Mouse (Mus musculus): ENCODE data around the gene Nphs1. TPM values are rescaled to one million over a fixed set of nuclear protein-coding genes. Genes with fewer than 3 reads are reported as not detected.

Nphs1 gene
- polyA plus RNA-seq, 1 experiment from 2014 or later, result 0.46 TPM

DNA sequence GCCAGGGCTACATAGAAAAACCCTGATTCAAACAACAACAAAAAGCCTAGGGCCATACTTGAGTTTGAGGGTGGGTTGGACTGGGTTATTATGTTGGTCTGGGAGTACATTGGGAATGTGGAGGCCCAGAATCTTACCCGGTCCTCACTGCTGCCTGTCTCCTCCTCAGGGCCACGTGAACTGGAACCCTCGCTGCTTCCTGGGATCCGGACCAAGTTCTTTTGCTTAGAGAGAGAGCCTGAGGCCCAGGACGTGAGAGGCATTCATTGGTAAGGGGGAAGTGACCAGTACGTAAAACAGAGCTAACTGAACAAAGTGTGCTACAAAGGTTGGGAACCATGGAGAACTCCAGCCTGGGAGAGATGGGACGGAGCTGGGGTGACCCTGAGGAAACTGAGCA is 7.9 kb upstream of the Nphs1 start:
- no peak overlapping the region for H3K4me3 ChIP-seq (ENCODE audit: low read depth, low read length)
- no peak for ATAC-seq
- H3K4me2 ChIP-seq (ENCODE audit: low read length), result no peak overlapping the region
- H3K9me3 ChIP-seq (replicated peaks; ENCODE audit: control insufficient read depth, low read length, poor library complexity, severe bottlenecking), result no peaks in the 10 kb centered on the region
- no peak overlapping the region for H3K27ac ChIP-seq (ENCODE audit: low read length)
- WGBS, result 72% methylated on average over 7 of the region's 7 CpGs
- no peak overlapping the region for H3K9ac ChIP-seq (ENCODE audit: low read depth, low read length)
- peaks cover 13% of the 10 kb centered on the region for H3K4me1 ChIP-seq (ENCODE audit: control insufficient read depth, insufficient read depth, low read length)
- H3K36me3 ChIP-seq (ENCODE audit: control insufficient read depth, insufficient read depth, low read length), result no peaks in the 10 kb centered on the region
- H3K27me3 ChIP-seq (ENCODE audit: control insufficient read depth, insufficient read depth, low read depth, low read length), result peaks cover 31% of the 10 kb centered on the region

DNA sequence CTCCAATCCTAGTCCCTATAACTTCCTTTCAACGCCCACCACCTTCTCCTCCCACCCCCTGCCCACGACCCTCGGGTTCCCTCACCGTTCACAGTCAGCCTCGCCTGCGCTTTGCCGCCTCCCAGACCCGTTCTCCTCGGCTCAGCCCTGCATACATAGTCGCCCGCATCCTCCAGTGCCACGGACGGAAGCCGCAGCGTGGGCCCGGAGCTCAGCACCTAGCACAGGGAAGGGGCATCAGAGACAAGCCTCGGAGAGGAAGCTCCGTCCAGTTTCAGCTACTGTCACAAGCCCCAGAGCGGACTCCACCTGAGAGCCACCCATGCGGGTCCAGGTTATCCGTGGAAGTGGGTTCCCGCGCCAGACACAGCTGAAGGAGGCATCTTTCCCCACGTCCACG is 4.8 kb upstream of the Nphs1 start:
- Histone ChIP-seq H3K9ac (ENCODE audit: low read depth, low read length) (peak overlapping the region; percentile 46), H3K4me3 (ENCODE audit: low read depth, low read length) (no peak overlapping the region), H3K36me3 (ENCODE audit: control insufficient read depth, insufficient read depth, low read length) (no peaks in the 10 kb centered on the region), H3K27ac (ENCODE audit: low read length) (no peak overlapping the region), H3K9me3 (replicated peaks; ENCODE audit: control insufficient read depth, low read length, poor library complexity, severe bottlenecking) (no peaks in the 10 kb centered on the region), H3K4me1 (ENCODE audit: control insufficient read depth, insufficient read depth, low read length) (peaks cover 26% of the 10 kb centered on the region), H3K27me3 (ENCODE audit: control insufficient read depth, insufficient read depth, low read depth, low read length) (peaks cover 54% of the 10 kb centered on the region), H3K4me2 (ENCODE audit: low read length) (peak overlapping the region; percentile 23)
- WGBS, result 18% methylated on average over 25 of the region's 25 CpGs
- ATAC-seq, result no peak

DNA sequence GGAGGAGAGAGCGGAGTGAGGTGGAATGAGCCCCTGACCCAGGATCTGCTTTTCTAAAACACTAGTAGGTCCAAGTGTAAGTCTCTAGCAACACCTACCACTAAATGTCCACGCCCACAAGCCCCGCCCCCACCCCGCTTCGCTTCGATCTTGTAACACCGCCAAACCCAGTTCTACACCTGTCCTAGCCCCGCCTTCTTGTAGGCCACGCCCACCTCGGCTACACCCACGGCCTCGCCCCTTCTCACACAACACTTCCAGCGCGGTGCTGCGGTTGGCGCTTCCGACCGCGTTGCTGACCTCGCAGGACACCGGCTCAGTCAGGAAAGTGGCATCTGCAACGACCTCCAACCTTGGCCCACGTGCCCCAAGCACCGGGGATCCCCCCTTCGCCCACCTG is 4.3 kb upstream of the Nphs1 start:
- H3K36me3 ChIP-seq (ENCODE audit: control insufficient read depth, insufficient read depth, low read length), result no peaks in the 10 kb centered on the region
- H3K27ac ChIP-seq (ENCODE audit: low read length), result no peak overlapping the region
- H3K4me1 ChIP-seq (ENCODE audit: control insufficient read depth, insufficient read depth, low read length), result peaks cover 27% of the 10 kb centered on the region
- H3K4me2 ChIP-seq (ENCODE audit: low read length), result peak overlapping the region; percentile 23
- H3K27me3 ChIP-seq (ENCODE audit: control insufficient read depth, insufficient read depth, low read depth, low read length), result peaks cover 54% of the 10 kb centered on the region
- 3% methylated on average over 25 of the region's 25 CpGs for WGBS
- no peak for ATAC-seq
- H3K9me3 ChIP-seq (replicated peaks; ENCODE audit: control insufficient read depth, low read length, poor library complexity, severe bottlenecking), result no peaks in the 10 kb centered on the region
- H3K4me3 ChIP-seq (ENCODE audit: low read depth, low read length), result no peak overlapping the region
- H3K9ac ChIP-seq (ENCODE audit: low read depth, low read length), result no peak overlapping the region; the same call in 1 of the 2 replicates

DNA sequence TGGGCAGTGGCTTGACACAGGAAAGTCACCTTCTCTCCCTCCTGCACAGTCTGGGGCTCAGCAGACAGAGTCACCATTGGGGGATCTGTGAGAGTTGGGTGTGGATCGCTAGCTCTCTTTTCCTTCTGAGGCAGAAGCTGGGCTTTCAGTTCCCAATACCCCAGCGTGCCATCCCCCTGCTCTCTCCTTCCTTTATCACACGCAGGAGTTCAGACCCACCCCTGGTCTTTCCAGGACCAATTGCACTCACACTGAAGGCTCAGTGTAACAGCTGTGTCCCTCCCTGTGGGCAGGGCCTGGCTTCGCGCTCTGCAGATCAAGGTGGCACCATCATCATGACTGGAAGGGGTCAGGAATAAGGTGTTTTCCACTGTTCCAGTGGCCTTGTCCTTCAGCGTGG is 3.9 kb upstream of the Nphs1 start:
- H3K4me3 ChIP-seq (ENCODE audit: low read depth, low read length), result no peak overlapping the region
- H3K4me2 ChIP-seq (ENCODE audit: low read length), result no peak overlapping the region; the same call in 1 of the 2 replicates
- no peak overlapping the region for H3K27ac ChIP-seq (ENCODE audit: low read length)

DNA sequence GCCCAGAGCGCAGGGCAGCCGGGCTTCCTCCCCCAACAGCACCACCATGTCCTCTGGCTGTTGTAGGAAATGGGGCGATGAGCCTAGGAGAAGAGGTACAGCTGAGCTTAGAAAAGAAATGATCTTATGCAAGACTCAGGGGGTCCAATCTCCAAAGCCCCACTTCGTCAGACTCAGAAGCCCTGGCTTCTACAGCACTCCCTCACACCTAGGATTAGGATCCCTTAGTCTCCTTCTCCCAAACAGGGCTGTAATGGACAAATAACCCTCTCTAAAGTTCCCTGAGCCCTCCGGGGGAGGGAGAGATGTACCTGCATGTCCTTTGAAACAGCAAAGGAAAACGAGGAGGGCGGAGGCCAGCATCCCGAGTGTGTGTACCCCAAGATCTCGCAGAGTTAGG is 1.6 kb upstream of the Nphs1 start:
- peak overlapping the region; percentile 30; the same call in 1 of the 2 replicates for H3K9ac ChIP-seq (ENCODE audit: low read depth, low read length)
- peaks cover 72% of the 10 kb centered on the region for H3K27me3 ChIP-seq (ENCODE audit: control insufficient read depth, insufficient read depth, low read depth, low read length)
- WGBS, result 1% methylated on average over 9 of the region's 9 CpGs

More for the DNA sequence above, 3.9 kb upstream of the Nphs1 start:
- Histone ChIP-seq H3K9me3 (replicated peaks; ENCODE audit: control insufficient read depth, low read length, poor library complexity, severe bottlenecking) (no peaks in the 10 kb centered on the region), H3K27me3 (ENCODE audit: control insufficient read depth, insufficient read depth, low read depth, low read length) (peaks cover 57% of the 10 kb centered on the region), H3K9ac (ENCODE audit: low read depth, low read length) (no peak overlapping the region; the same call in 1 of the 2 replicates), H3K4me1 (ENCODE audit: control insufficient read depth, insufficient read depth, low read length) (peaks cover 27% of the 10 kb centered on the region), H3K36me3 (ENCODE audit: control insufficient read depth, insufficient read depth, low read length) (no peaks in the 10 kb centered on the region)
- WGBS, result 5% methylated on average over 6 of the region's 6 CpGs
- no peak for ATAC-seq

DNA sequence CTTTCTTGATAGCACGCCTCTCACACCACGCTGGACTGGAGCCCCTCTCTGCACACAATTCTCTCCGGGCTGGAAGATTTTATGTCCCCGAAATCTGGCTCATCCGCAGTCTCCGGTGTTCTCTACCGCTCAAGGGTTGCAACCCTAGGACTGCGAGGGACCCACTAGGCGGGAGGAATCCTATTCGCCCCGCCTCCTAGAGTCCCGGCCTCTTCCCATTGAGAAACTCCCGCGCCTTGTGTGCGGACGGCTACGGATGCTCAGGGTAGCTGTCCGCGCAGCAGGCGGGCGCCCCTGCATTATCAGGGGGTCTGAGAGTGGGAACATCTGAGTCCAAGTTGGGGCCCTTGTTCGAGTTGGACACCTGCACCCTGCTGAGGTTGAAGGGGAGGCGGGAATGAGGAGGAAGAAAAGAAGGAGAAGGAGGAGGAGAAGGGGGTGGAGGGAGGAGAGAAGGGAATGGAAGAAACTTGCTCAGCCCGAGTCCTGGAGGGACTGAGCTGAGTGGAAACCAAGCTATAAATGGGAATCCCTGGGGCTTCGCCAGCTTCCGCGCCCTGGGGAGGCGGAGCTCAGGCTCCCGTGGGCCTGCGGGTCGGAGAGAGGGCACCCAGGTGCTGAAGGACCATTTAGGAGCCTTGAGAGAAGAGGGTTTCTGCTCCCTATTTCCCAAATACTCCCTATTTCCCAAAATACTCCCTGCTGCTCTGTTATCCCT is 1.0 kb upstream of the Nphs1 start:
- Histone ChIP-seq H3K9me3 (replicated peaks; ENCODE audit: control insufficient read depth, low read length, poor library complexity, severe bottlenecking) (no peaks in the 10 kb centered on the region), H3K4me3 (ENCODE audit: low read depth, low read length) (peak overlapping the region; percentile 28), H3K27ac (ENCODE audit: low read length) (no peak overlapping the region), H3K4me2 (ENCODE audit: low read length) (peak overlapping the region; percentile 59), H3K27me3 (ENCODE audit: control insufficient read depth, insufficient read depth, low read depth, low read length) (peaks cover 70% of the 10 kb centered on the region), H3K9ac (ENCODE audit: low read depth, low read length) (peak overlapping the region; percentile 31; the same call in 1 of the 2 replicates), H3K36me3 (ENCODE audit: control insufficient read depth, insufficient read depth, low read length) (no peaks in the 10 kb centered on the region), H3K4me1 (ENCODE audit: control insufficient read depth, insufficient read depth, low read length) (peaks cover 27% of the 10 kb centered on the region)
- 0 out of 2 replicates have a peak, but pooled peaks have one; percentile 18 for ATAC-seq
- under 1% methylated on average over 31 of the region's 31 CpGs for WGBS

More for the DNA sequence above, 1.6 kb upstream of the Nphs1 start:
- H3K4me1 ChIP-seq (ENCODE audit: control insufficient read depth, insufficient read depth, low read length), result peaks cover 27% of the 10 kb centered on the region
- H3K4me3 ChIP-seq (ENCODE audit: low read depth, low read length), result peak overlapping the region; percentile 28; the same call in 1 of the 2 replicates
- ATAC-seq, result no peak
- peak overlapping the region; percentile 59 for H3K4me2 ChIP-seq (ENCODE audit: low read length)
- no peaks in the 10 kb centered on the region for H3K9me3 ChIP-seq (replicated peaks; ENCODE audit: control insufficient read depth, low read length, poor library complexity, severe bottlenecking)
- H3K27ac ChIP-seq (ENCODE audit: low read length), result no peak overlapping the region
- H3K36me3 ChIP-seq (ENCODE audit: control insufficient read depth, insufficient read depth, low read length), result no peaks in the 10 kb centered on the region

DNA sequence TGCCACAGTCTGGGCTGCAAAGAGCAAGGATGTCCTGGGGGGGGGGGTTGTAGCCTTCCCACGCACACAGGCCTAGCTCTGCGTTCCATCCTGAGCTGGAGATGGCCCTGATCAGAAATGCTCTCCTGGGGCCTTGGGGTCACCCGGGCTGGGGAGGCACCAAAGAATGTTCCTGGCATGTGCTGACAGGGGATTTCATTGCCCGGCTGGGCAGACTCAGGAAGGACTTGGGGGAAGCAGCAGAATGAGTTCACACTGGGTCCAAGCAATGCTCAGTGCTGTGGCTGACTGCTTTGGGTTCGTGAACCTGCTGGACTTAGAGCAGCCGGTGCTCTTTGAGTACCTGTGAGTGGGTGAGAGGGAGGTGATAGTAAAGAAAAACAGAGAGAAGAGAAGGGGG is 1.4 kb downstream of the Nphs1 start:
- H3K36me3 ChIP-seq (ENCODE audit: control insufficient read depth, insufficient read depth, low read length), result no peaks in the 10 kb centered on the region
- no peaks in the 10 kb centered on the region for H3K9me3 ChIP-seq (replicated peaks; ENCODE audit: control insufficient read depth, low read length, poor library complexity, severe bottlenecking)
- WGBS, result 36% methylated on average over 6 of the region's 6 CpGs
- no peak overlapping the region for H3K4me3 ChIP-seq (ENCODE audit: low read depth, low read length)
- no peak overlapping the region for H3K9ac ChIP-seq (ENCODE audit: low read depth, low read length)
- ATAC-seq, result no peak
- peaks cover 71% of the 10 kb centered on the region for H3K27me3 ChIP-seq (ENCODE audit: control insufficient read depth, insufficient read depth, low read depth, low read length)
- H3K4me1 ChIP-seq (ENCODE audit: control insufficient read depth, insufficient read depth, low read length), result peaks cover 19% of the 10 kb centered on the region
- H3K4me2 ChIP-seq (ENCODE audit: low read length), result no peak overlapping the region
- H3K27ac ChIP-seq (ENCODE audit: low read length), result no peak overlapping the region

DNA sequence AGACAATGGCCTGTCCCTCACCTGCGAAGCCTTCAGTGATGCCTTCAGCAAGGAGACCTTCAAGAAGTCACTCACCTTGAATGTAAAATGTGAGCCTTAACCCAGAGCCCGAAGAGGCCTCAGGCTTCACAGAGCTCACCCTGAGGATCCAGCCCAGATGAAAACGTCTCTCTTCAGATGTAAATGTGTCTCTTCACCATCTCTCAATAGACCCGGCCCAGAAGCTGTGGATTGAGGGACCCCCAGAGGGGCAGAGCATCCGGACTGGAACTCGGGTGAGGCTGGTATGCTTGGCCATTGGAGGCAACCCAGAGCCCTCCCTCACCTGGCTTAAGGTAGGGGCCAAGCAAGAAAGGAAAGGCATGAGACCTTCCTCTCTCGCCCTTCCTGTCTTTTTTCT is 5.5 kb downstream of the Nphs1 start:
- no peaks in the 10 kb centered on the region for H3K9me3 ChIP-seq (replicated peaks; ENCODE audit: control insufficient read depth, low read length, poor library complexity, severe bottlenecking)
- 29% methylated on average over 7 of the region's 7 CpGs for WGBS
- ATAC-seq, result no peak

DNA sequence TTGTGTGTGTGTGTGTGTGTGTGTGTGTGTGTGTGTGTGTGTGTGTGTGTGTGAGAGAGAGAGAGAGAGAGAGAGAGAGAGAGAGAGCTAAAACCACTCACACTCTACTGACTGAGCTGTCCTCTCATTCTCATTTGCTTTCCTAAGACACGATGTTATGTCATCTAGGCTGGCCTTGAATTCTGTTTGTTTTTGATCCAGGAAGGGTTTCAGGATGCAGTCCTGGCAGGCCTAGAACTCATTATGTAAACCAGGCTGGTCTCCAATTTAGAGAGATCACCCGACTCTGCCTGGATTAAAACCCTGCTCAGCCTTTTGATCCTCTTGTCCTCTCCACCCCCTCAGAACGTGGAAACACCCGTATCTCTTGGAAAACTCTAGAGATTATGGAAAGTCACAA is 5.9 kb downstream of the Nphs1 start:
- H3K27me3 ChIP-seq (ENCODE audit: control insufficient read depth, insufficient read depth, low read depth, low read length), result peaks cover 77% of the 10 kb centered on the region
- no peak overlapping the region for H3K9ac ChIP-seq (ENCODE audit: low read depth, low read length)
- no peaks in the 10 kb centered on the region for H3K4me1 ChIP-seq (ENCODE audit: control insufficient read depth, insufficient read depth, low read length)
- no peaks in the 10 kb centered on the region for H3K9me3 ChIP-seq (replicated peaks; ENCODE audit: control insufficient read depth, low read length, poor library complexity, severe bottlenecking)
- no peak overlapping the region for H3K4me3 ChIP-seq (ENCODE audit: low read depth, low read length)
- H3K4me2 ChIP-seq (ENCODE audit: low read length), result no peak overlapping the region
- WGBS, result 10% methylated on average over 4 of the region's 4 CpGs
- no peak overlapping the region for H3K27ac ChIP-seq (ENCODE audit: low read length)
- no peaks in the 10 kb centered on the region for H3K36me3 ChIP-seq (ENCODE audit: control insufficient read depth, insufficient read depth, low read length)
- ATAC-seq, result no peak

More for the DNA sequence above, 5.5 kb downstream of the Nphs1 start:
- H3K4me3 ChIP-seq (ENCODE audit: low read depth, low read length), result no peak overlapping the region
- H3K27ac ChIP-seq (ENCODE audit: low read length), result no peak overlapping the region
- H3K4me1 ChIP-seq (ENCODE audit: control insufficient read depth, insufficient read depth, low read length), result no peaks in the 10 kb centered on the region
- H3K36me3 ChIP-seq (ENCODE audit: control insufficient read depth, insufficient read depth, low read length), result no peaks in the 10 kb centered on the region
- H3K27me3 ChIP-seq (ENCODE audit: control insufficient read depth, insufficient read depth, low read depth, low read length), result peaks cover 77% of the 10 kb centered on the region
- H3K9ac ChIP-seq (ENCODE audit: low read depth, low read length), result no peak overlapping the region
- H3K4me2 ChIP-seq (ENCODE audit: low read length), result no peak overlapping the region

All from midbrain, embryonic 16.5 days (tissue).